Mouse (Mus musculus) left cerebral cortex, adult 18-20 months (tissue): Measurements from ENCODE around the gene Hsd17b7. TPM values are rescaled to one million over a fixed set of nuclear protein-coding genes. Genes with fewer than 3 reads are reported as not detected.
A peak's percentile ranks its signal among the peaks of the same experiment; 100 is the strongest.
"Not testable (repeated sequence)": the region's sequence is repeated elsewhere in the genome, so short reads cannot be mapped to it uniquely, and the experiment has no call there.

Experiments used
- DNase-seq, 2 experiments: peaks; one replicate each; pipeline ENCODE4 v3.0.0; 2021 to 2022; ENCODE audit warnings: low spot score in 2 of 2, mixed read lengths in 1 of 2
- long read RNA-seq, 2 experiments: library from polyadenylated mRNA; stranded (forward); transcript quantifications; one replicate each; pipeline ENCODE4 v2.0.0; 2021
- total RNA-seq, 2 experiments: library from RNA; stranded (reverse); gene quantifications; 2 replicates each; pipeline ENCODE4 v1.2.3; 2021

Gene Hsd17b7
- total RNA-seq = 10 to 100 TPM; 14.4 to 17.4 TPM
- long read RNA-seq, experiment 1, full-length matches to known transcripts = 6 of 17 reads
- long read RNA-seq, experiment 1, partial matches to known transcripts = 1 of 17 reads
- long read RNA-seq, experiment 1, other reads (novel, unspliced or antisense) = 10 of 17 reads
- long read RNA-seq, experiment 2, full-length matches to known transcripts = 7 of 13 reads
- long read RNA-seq, experiment 2, partial matches to known transcripts = 0 of 13 reads
- long read RNA-seq, experiment 2, other reads (novel, unspliced or antisense) = 6 of 13 reads

DNA sequence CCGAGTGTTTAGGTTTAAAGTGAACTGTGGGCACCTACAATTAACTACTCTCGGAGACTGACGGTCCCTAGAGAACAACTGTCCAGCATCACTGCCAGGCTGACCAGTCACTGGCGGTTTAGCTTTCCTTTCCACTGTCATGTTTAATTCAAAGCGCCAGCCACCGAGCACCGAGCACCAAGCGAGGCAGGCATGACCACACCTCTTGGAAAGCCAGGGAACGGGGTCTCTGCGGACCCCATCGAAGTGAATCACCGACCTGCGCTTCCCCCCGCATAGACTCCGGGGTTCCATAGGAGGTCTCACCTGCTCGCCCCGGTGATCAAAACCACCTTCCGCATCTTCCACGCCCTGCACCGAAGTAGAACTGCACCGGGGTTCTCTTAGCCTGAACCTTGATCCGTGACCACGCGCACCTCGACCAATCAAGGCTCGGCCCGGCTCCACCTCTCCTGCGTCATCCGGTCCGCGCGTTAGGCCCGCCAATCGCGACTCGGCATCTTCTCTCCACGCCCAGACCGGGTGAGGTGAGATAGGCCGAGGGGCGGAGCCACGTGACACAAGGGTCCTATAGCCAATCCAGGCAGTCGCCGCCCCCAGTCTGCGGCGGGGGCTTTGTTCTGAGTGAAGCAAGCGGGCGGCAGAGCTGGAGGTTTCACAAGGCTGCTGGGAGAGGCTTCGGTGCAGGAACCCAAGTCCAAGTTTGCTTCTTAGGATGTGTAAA is at the start of gene Hsd17b7:
TSS of gene Hsd17b7 (minus strand) at position 450 of the 724 bp plus-strand sequence.
- DNase-seq = peak; percentile 97 to 99

DNA sequence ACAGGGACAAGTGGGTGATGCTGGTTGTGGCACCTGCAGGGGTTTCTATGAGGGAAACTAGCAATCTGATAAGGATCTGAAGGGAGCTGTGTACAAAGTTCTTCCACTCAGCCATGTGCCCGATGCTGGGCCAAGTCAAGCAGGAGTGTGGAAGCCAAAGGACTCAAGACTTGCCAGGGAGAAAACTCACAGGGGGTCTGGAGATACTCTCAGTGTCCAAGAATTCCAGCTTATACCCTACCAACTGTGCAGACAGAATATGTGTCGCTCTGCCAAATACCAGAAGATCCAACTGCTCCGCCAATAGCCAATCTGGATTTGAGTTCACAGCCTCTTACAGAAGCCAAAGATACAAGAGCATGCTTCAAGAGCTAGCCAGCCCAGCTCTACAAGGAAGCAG is 45.7 kb upstream of the Hsd17b7 start:
- DNase-seq = no peak

DNA sequence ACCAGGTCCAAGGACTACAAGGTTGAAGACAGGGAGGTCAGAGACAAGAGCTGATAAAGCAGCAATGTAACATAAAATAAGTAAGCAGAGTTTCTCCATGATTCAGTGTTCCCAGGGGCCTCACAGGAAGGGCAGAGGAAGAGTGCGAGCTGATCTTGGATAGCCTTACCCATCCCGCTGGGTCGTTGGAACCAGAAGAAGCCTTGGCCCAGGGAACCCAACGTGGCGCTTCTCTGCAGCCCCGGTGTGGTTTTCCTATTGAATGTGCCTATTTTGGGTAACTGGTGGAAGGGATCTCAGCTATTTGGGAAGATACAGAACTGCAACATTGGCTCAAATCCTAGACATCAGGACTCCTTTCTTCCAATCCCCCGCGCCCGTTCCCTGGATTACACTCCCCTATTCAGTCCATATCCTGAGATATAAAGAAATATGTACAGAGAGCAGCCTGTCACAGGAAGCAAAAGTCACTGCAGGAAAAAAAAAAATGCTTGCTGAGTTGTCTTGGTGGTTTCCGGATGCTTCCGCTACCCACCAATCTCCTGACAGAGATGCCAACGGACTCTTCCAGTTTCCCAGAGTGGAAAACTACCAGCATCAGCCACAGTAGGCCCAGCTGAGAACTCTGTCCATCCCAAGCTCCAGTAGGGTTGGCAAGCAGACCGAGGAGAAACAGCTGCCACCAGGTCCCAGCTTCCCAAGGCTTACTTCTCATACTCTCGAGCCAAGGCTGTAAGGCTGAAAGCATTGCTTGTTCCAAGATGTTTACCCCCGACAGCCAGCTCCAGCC is 41.9 kb upstream of the Hsd17b7 start:
- DNase-seq = no peak

DNA sequence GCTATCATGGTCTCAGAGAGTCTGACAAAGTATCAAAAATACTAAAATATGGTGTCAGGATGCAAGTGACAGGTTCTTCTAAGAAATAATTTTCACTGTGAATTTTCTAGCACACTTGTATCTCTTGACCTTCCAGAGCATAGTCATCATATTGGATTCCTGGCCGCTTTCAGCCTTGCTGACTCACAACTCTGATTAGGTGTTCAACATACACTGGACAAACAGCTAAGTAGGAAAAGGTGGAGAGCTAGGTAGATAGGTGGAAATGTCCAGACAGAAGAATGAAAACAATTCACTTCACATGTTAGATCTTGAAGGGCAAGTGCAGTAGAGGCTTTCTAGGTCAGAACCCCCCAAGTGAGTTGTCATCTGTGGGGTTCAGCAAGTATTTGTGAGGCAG is 40.3 kb upstream of the Hsd17b7 start:
- no peak for DNase-seq

DNA sequence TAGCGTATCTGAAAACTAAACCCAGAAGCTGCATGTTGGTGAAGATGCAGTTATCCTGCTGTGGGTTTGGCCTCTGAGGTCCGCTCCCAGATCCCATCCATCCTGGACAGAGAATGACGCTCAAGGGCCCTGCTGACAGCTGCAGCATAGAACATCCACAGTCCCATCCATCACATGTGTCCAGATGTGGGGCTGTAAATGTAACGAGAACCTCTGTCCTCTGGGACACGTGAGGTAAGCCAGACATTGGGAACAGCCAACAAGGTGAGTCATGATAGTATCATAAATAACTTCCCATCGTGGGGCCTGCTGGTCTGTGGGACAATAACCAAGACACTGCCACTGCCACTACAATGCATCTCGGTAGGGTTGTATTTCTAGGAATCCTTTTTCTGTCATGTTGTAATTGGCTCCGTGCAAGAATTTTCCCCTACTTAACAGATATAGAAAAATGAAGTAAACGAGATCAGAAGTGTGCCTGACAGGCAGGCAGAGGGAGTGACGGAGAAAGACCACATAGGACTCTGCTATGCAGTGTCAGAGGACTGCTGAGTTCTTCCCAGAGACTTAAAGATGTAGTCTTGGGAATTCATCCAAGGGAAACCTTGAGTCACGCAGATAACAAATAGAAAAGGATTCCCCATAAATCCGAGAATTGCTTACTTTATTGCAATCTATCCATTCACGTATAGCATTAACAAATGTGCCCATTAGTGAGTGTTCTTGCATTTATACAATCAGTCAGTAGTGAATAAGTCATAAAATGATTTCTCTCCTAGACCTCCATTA is 39.6 kb upstream of the Hsd17b7 start:
- DNase-seq = no peak

DNA sequence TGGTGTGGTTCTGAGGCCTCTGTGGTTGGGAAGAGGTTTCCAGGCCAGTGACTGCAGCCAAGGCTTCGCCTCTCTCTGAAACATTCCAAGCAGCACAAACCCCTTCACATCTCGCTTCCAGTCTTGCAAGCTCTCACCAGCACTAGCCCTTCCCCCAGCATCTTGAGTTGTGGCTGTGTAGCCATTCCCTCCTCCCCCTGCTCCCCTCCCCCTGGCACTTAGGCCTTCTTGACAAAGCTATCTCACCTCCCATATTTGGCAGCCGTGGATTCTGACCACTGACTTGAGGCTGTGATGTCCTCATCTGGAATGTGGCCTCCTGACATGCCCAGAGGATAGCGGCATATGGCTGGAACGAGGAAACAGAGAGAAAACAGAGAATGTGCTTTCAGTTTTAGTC is 37.5 kb upstream of the Hsd17b7 start:
- DNase-seq = no peak

DNA sequence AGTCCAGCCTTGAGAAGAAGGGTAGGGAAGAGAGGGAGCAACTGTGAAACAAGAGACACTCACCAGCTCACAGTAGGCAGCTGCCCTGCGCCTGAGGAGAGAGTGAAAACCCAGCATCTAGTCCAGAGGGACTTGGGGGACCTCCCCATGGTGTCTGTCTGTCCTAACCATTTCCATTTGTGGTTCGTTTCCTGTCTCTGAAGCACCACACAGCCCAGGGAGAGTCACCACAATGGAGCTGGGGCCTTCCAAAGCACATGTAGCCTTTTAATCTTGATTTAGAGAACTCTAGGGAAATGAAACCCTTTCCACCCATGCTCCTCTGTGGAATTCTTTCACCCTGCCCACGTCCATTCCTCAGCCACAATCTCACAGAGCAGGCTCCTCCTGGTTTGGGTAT is 36.3 kb upstream of the Hsd17b7 start:
- DNase-seq = no peak

DNA sequence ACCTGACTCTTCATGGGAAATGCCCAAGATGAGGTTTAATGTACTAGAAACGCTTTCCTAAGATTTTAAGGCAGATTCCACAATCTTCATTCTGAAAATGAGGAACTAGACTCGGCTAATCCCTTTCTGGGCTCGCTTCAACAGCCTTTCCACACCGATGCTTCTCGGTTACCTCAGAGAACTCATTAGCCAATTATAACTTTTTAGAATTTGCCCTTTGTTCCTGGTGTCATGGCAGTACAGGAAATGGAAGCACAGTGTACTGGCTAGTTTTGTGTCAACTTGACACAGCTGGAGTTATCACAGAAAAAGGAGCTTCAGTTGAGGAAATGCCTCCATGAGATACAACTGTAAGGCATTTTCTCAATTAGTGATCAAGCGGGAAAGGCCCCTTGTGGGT is 24.9 kb upstream of the Hsd17b7 start:
- DNase-seq = not testable (repeated sequence)

DNA sequence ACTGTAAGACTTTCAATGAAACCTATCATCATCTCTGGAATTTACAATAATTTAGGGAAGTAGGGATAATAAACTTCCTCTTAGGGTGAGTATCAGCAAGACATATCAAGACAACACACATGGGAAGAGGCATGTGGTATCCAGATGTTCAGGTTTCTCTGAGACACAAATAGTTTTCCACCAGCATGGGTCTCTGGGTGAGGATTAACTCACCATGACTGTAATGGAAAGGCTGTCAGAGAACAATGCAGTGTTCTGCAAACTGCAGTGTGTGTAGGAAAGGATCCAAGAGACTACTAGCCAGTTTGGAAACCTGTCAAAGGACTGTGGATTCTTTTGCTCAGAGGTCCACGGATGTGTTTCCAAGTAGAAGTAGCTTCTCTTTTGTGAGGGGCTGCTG is 17.1 kb upstream of the Hsd17b7 start:
- DNase-seq = no peak

DNA sequence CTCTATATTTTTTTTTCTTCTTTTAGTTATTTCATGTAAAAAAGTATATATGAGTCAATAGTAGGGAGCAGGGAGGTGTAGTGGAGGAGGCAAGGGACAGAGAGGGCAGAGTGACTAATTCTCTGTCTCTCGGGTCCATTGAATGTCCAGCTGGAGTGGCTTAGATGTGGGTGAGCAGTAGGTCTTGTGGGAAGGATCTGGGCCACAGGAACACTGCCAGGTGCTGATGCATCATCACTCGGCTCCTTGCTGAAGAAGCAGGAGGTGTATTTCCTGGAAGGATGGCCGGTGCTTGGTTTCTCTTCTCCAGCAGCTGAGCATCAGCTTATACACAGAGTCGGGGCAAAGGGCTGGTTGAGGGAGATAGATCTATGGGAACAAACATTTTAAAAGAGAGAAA is 8.6 kb upstream of the Hsd17b7 start:
- DNase-seq = peak in 1 of 2 experiments; percentile 16

DNA sequence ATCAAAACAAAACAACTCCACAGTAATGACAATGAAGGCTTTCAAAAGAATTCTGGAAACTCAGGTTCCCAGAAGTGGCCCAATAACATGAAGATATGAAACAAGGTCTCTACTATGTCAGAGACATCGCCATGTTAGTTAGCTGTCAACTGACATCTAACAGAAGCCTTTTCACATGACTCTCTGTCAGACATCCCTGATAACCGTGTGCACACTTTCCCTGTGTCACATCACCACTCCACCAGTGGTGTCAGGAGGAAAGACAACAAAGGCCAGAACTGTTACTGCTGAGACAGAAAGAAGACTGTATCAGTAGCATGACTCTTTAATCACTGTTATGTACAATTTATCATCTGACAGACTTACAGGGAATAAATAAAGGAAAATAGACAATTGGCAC is 3.0 kb upstream of the Hsd17b7 start:
- DNase-seq = no peak

DNA sequence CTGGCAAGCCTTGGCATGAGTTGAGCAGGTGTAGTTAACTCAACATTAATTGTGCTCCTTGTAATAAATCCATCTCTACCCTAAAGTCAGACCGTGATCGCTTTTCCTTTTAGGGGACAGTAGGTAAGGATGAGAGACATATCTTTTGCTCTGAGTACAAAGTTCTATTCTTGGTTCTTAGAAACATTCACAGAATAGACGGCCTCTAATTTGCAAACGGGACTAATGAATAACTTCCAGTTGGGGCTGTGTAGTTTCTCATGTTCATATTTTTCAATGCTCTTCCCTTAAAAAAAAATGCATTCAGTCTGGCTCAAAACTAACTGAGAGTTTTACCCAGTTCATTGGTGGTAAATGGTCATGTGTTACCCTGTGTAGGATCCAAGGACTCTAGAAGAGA is 1.9 kb upstream of the Hsd17b7 start:
- DNase-seq = no peak

DNA sequence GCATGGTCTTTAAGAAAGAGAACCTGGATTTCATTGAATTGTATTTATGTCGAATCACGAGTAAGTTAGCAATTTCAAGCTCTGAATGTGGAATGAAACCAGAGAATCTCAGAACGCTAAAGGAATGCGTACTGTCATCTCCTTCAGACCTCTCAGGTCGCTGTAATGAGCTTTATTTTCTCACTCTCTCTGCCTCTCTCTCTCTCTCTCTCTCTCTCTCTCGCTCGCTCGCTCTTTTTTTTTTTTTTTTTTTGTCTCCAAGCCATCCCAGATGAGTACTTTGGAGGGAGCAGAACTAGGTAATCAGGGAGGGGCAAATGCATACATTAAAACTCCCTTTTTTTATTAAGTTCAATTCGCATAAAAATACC is 460 bp upstream of the Hsd17b7 start:
- DNase-seq = no peak

DNA sequence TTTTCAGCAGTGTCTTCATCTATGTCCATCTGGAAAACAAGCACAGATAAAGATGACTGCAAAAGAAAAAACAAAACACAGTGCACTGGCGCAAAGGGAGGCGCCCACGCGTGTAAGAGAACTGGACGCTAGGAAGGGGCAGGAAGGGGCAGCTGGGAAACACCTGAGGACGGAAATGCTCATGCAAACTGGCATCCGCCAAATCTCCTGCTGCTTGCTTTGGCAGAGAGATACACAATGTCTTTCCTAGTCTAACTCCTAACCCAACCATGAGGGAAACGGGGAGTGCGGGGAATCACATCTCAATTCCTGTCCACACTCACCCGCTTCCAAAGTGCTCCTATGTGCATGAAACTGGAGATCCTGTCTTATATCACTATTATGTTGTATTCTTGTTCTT is 15.9 kb downstream of the Hsd17b7 start:
- no peak for DNase-seq

DNA sequence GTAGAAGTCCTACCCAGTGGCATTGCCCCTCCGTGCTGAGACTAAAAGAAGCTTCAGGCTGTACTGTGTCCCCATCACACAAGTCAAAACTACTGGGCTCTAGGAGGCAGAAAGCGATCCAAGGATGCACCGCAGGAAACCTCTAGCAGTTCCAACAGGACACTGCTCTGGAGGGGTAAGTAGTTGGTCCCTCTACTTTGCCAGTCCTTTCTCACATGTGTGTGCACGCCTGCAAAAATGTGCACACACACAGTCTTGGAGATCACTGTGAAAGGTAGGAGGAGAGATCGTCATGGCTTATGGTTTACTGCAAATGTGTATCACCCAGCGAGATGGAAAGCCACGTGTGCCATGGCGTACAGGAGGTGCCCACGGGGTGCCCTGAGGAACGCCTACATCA is 16.4 kb downstream of the Hsd17b7 start:
- no peak for DNase-seq

DNA sequence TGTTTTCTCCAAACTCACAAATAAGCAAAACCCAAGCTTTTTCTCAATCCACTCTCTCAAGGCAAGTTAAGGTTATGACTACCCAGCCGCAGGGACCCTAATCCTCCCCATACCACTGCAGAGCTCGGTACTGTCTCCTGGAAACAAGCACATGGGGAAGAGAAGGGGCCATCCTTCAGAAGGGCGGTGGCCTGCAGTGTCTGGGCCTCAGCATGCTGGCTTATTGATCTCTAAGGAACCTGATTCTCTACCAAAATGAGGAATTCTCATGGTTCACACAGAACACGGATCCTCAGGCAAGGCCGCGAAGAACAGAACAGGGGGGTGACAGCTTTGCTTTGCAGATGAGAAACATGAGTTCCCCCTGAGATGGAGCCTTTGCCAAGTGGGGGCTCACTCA is 17.5 kb downstream of the Hsd17b7 start:
- no peak for DNase-seq

DNA sequence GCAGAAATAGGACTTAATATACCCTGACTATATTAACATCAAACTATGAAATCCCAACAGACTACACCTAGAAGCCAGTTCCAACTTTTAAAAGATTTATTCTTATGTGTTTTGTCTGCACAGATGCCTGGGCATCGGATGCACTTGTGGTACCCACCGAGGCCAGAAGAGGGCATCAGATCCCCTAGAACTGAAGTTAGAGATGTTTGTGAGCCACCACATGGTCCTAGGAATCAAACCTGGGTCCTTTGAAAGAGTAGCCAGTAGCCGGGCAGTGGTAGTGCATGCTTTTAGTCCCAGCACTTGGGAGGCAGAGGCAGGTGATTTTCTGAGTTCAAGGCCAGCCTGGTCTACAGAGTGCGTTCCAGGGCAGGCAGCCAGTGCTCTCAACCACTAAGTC is 18.4 kb downstream of the Hsd17b7 start:
- DNase-seq = no peak

DNA sequence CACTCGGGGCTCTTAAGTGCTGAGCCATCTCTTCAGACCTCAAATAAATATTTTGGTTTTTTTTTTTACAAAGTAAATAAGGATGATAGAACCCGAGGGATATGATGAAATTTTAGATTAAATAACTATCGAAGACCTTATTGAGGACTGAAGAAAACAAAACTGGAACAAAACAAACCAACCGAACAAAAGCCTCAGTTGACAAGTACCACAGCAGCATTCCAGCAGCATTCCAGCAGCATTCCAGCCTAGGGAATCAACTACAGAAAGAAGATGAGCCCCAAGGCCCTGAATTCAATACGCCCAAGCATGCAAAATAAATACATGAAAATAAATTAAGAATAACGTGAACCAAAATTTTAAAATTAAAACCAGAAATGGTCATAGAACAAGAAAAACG is 19.1 kb downstream of the Hsd17b7 start:
- no peak for DNase-seq

DNA sequence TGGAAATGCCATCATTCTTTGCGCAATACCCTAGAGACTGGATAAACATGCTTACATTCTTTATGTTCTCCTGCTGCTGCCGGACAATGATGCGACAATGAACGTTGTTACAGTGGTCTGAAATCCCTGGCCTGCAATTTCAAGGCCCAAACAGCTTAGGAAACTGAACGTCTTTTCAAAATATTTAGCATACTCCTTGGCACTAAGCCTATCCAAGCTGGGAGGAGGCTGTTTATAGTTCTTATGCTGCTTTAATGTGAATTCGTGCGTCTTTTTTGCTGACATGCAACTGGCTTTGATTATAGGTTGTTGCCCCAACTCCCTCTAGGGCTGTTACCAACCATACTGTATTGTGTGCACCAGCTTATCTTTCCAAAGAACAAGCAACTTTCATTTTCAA is 20.2 kb downstream of the Hsd17b7 start:
- DNase-seq = no peak

DNA sequence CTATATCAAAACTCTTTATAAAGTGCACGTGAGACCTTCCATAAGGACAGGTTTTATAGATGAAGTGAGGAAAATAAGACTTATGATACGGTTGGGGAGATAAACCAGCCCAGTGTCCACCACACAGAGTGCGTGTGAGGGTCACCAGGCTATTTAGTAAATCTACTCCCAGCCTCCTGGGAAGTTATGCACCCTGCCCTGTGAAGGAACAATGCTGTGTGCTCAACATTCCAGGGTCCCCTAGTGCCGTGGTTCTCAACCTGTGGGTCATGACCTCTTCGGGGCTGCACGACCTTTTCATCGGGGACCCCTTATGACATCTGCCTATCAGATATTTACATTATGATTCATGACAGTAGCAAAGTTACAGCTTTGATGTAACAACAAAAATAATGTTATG is 20.8 kb downstream of the Hsd17b7 start:
- DNase-seq = no peak

DNA sequence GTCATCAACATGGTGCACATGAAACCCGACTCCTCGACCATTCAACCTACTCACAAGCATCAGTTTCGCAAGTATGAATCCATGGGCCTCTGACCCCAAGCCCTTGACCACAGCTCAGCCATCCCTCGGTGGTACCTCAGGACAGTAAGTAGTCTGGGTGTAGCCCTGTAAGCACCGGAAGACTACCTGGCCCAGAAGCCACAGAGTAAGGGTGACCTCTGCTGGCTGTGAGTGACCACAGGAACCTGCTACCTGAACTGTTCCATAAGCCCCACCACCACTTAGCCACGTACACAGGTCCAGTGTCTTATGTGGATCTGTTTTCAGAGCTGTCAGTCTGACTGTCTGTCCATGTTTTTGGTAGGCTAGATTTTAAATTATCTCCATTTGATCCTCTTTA is 21.4 kb downstream of the Hsd17b7 start:
- no peak for DNase-seq

DNA sequence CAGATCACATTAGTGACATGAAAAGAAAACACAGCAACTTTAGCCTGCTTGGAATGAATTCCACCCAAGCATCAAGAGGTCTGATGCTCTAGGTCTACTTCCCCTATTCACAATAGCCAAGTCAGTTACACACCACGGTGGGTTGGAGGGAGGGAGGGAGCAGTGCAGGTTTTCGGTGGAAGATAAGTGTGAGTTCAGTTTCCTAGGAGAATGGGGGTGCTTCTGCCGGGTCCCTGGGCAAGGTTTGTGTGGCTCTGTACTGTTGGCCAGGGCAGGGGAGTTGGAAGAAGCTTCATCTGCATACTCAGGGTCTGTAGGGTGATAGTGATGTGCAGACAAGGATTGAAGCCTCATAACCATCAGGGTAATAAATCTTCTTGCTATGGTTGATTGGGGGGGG is 23.0 kb downstream of the Hsd17b7 start:
- DNase-seq = no peak
